Mouse (Mus musculus) embryonic facial prominence, embryonic 11.5 days (tissue): ENCODE measurements around the gene Cdh11. TPM values are rescaled to one million over a fixed set of nuclear protein-coding genes. Genes with fewer than 3 reads are reported as not detected.
"Not testable (repeated sequence)": the region's sequence is repeated elsewhere in the genome, so short reads cannot be mapped to it uniquely, and the experiment has no call there.

Source experiments
- ATAC-seq: fragments of 200-750 bp; cut with Nextera tagmentation; replicated peaks from 2 replicates; pipeline ENCODE4 v1.8.0; 2017; ENCODE audit warnings: low read depth; ENCODE audit not compliant: insufficient number of reproducible peaks, low FRiP score, low TSS enrichment
- DNase-seq: peaks from one replicate; pipeline ENCODE4 v3.0.0-alpha.2; 2015; ENCODE audit warnings: low spot score
- H3K27ac ChIP-seq: fragments of 300-500 bp; sonication (generic); replicated peaks from 2 replicates; pipeline ENCODE4 v1.5.1; 2014; ENCODE audit warnings: mild to moderate bottlenecking, low read depth, low read length, control low read depth
- H3K27me3 ChIP-seq: fragments of 300-500 bp; sonication (generic); 2 replicates; pipeline ENCODE4 v1.6.1; 2014; ENCODE audit warnings: mild to moderate bottlenecking, low read length, moderate library complexity, mixed read lengths; ENCODE audit not compliant: control insufficient read depth, insufficient read depth
- H3K36me3 ChIP-seq: fragments of 300-500 bp; sonication (generic); replicated peaks from 2 replicates; pipeline ENCODE4 v1.6.1; 2014; ENCODE audit warnings: low read depth, mild to moderate bottlenecking, low read length, moderate library complexity, mixed read lengths; ENCODE audit not compliant: control insufficient read depth, insufficient read depth
- H3K4me1 ChIP-seq: fragments of 300-500 bp; sonication (generic); 2 replicates; pipeline ENCODE4 v1.6.1; 2014; ENCODE audit warnings: low read length, mixed read lengths; ENCODE audit not compliant: control insufficient read depth, insufficient read depth
- H3K4me2 ChIP-seq: fragments of 300-500 bp; sonication (generic); 2 replicates; pipeline ENCODE4 v1.6.1; 2014; ENCODE audit warnings: low read depth, mild to moderate bottlenecking, control low read depth, low read length, moderate library complexity
- H3K4me3 ChIP-seq: fragments of 300-500 bp; sonication (generic); 2 replicates; pipeline ENCODE4 v1.5.1; 2014; ENCODE audit warnings: low read depth, low read length, control low read depth
- H3K9ac ChIP-seq: fragments of 300-500 bp; sonication (generic); replicated peaks from 2 replicates; pipeline ENCODE4 v1.6.1; 2014; ENCODE audit warnings: mild to moderate bottlenecking, control low read depth, low read length
- H3K9me3 ChIP-seq: fragments of 300-500 bp; sonication (generic); replicated peaks from 2 replicates; pipeline ENCODE4 v1.6.1; 2016; ENCODE audit warnings: mild to moderate bottlenecking, low read length, inconsistent platforms, mixed read lengths; ENCODE audit not compliant: control insufficient read depth
- WGBS: fragments of 180-500 bp; shearing (Covaris S2); extraction: QIAGEN DNeasy Blood & Tissue Kit; methylation state at CpG from one replicate; pipeline ENCODE4 v1.1.7; 2014; 5-methylcytosine and 5-hydroxymethylcytosine counted together
- polyA plus RNA-seq: library from polyadenylated mRNA; unstranded; fragments of >200 nt; fragmentation: Nextera tagmentation; extraction: Ambion mirVana; gene quantifications from 2 replicates; pipeline ENCODE4 v1.2.1, GENCODE M21; 2014

The Cdh11 gene
- polyA plus RNA-seq, 1 experiment from 2014 or later: 192 TPM

DNA sequence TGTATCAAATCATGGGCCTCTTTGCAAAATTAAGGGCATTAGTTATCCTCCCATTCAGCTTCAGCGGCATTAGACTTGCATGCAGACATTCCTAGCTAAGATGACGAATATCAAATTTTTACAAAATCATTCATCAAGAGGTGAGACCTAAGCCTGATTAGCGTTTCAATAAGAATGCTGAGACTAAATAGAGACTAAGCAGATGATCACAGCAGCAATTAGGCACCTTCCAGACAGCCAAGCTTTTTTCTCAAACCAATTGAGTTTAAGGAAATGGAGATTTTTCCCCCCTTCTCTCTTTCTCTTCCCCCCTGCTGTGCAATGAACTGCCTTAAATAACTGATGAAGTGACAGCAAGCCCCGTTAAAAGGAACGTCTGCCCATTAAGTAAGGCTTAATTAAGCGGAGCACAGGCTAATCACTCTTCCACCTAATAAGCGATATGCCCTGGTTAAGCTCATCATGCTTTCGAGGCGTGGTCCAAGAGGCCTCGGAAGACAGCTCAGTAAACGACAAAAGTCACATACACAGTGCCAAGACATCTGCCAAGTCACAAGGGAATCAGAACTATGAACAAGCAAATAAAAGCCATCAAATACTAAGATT is 87.1 kb downstream of the Cdh11 start:
- H3K4me2 ChIP-seq: no peak overlapping the region
- no peaks in the 10 kb centered on the region for H3K9me3 ChIP-seq
- DNase-seq (no peak), ATAC-seq (no peak)
- no peaks in the 10 kb centered on the region for H3K36me3 ChIP-seq
- H3K27ac ChIP-seq: no peak overlapping the region
- WGBS: 44% methylated on average over 11 of the region's 11 CpGs
- no peak overlapping the region for H3K9ac ChIP-seq
- no peak overlapping the region for H3K4me3 ChIP-seq
- H3K27me3 ChIP-seq: no peaks in the 10 kb centered on the region
- no peaks in the 10 kb centered on the region for H3K4me1 ChIP-seq

DNA sequence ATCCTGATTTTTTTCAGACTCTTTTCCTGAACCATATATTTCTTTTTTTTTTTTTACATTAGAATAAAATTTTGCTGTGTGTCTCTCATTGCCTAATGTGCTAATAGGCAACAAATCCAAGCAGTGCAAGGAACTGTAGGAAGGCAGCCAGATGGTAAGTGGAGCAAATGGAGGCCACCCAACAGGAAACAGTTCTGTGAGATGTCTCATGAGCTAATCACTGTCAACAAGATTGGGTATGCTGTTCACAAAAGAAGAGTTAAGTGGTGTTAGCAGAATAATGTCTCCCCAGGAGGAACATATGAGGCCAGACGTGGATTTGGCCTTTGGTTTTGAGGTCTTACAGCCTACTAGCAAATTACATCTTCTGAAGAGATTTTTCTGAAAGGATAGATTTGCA is 92.0 kb downstream of the Cdh11 start:
- Histone ChIP-seq H3K27ac (no peak overlapping the region), H3K4me2 (no peak overlapping the region), H3K9me3 (no peaks in the 10 kb centered on the region), H3K36me3 (no peaks in the 10 kb centered on the region), H3K27me3 (no peaks in the 10 kb centered on the region), H3K4me1 (no peaks in the 10 kb centered on the region), H3K4me3 (no peak overlapping the region), H3K9ac (no peak overlapping the region)
- WGBS: 45% methylated on average over 1 of the region's 1 CpGs
- ATAC-seq (no peak), DNase-seq (no peak)

DNA sequence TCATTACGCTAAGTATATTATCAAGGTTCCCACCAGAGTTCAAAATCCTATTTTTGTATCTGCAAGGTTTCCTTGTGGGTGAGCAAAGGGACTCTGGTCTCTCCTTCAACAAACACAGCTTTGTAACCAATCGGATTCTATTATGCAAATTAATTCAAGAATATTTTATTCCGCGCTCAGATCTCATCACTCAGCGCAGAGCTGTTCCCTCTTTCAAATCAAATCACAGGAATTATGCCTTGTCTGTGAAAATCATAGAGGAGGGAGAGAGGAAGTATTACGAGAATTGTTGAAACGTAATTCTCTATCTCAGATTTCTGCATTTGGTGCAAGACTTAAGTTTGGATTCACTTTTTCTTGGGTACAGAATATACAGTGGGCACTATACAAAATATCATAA is 100.0 kb downstream of the Cdh11 start:
- H3K4me3 ChIP-seq, H3K27me3 ChIP-seq, H3K9ac ChIP-seq, DNase-seq, H3K27ac ChIP-seq, H3K4me1 ChIP-seq, H3K9me3 ChIP-seq, H3K4me2 ChIP-seq, H3K36me3 ChIP-seq, ATAC-seq: not testable (repeated sequence)
- 87% methylated on average over 7 of the region's 7 CpGs for WGBS

DNA sequence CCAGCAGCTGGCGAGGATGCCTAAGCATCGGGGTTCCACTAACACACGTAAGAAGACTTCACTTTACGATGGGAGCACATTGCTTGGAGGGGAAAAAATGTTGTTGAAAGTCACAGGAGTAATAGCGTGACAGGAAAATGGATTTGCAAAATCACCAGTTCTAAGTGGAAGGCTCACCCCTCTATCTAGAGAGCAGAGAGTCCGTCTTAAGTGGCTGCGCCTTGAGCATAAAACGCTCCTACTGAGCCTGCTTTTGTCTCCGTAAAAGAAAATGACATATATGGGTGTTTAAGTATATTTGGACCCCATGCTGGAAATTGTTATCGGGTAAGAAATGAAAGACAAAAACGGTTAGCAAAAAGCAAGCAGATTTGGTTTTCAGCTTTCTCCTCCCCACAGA is 100.4 kb downstream of the Cdh11 start:
- WGBS: 90% methylated on average over 11 of the region's 11 CpGs
- Histone ChIP-seq H3K4me3 (no peak overlapping the region), H3K27me3 (no peaks in the 10 kb centered on the region), H3K27ac (no peak overlapping the region), H3K4me1 (no peaks in the 10 kb centered on the region), H3K4me2 (no peak overlapping the region), H3K9me3 (no peaks in the 10 kb centered on the region), H3K9ac (no peak overlapping the region), H3K36me3 (no peaks in the 10 kb centered on the region)
- DNase-seq (no peak), ATAC-seq (no peak)

DNA sequence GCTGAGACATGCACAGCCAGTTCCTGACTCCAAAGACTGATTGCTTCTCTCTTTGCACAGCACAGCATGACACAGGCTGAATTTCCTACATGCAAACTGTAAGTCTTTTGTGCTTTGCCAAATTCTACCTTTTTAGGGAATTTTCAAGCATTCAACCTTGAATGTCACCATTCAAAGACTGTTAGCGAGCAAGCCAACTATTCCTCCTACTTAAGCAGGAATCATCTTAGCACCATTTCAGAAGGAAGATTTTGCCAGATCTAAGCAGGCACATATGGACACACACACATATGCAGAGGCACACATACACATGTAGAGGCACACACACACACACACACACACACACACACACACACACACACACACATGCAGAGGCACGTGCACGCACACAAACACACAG is 108.3 kb downstream of the Cdh11 start:
- 93% methylated on average over 3 of the region's 3 CpGs for WGBS
- ATAC-seq (no peak), DNase-seq (no peak)
- Histone ChIP-seq H3K9me3 (no peaks in the 10 kb centered on the region), H3K36me3 (no peaks in the 10 kb centered on the region; the same call in 1 of the 2 replicates), H3K4me2 (no peak overlapping the region), H3K4me1 (no peaks in the 10 kb centered on the region), H3K9ac (no peak overlapping the region), H3K27ac (no peak overlapping the region), H3K27me3 (no peaks in the 10 kb centered on the region), H3K4me3 (no peak overlapping the region)

DNA sequence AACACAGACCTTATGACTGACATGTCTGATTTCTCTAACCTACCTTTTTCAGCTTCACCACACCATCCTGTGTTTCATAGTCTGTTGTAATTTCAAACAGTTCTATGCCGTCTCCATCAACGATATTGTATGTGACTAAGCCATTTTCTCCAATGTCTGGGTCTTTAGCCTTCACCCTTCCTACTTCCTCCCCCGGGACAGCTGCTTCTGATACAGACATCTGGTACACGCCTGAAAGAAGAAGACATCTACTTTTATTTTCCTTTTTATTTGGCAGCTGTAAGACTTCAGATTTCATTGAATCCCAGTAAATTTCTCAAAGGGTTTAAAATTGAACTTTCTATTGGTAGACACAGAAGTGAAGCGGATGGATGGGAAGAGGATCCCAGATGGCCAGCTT is 120.9 kb downstream of the Cdh11 start:
- H3K4me3 ChIP-seq, DNase-seq, ATAC-seq, H3K27ac ChIP-seq, H3K4me1 ChIP-seq, H3K36me3 ChIP-seq, H3K9me3 ChIP-seq, H3K4me2 ChIP-seq, H3K27me3 ChIP-seq, H3K9ac ChIP-seq: not testable (repeated sequence)
- WGBS: 78% methylated on average over 5 of the region's 5 CpGs

DNA sequence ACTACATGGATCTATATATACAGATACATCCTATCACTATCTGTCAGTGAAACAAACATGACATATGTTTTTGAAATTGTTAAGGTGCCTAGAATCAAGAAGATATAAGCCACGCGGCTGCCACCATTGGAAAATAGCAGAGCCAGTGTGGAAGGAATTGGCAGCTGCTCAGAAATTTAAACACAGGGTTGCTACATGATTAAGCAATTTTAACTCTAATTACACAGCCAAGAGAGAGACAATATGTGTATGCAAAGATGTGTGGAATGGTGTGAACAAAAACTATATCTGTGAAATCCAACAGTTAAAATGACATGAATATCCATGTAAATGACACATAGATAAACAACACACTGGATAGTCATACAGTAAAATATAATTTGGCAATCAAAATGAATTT is 128.9 kb downstream of the Cdh11 start:
- DNase-seq (no peak), ATAC-seq (no peak)
- H3K9me3 ChIP-seq: no peaks in the 10 kb centered on the region
- H3K27me3 ChIP-seq: no peaks in the 10 kb centered on the region
- peaks cover 4% of the 10 kb centered on the region for H3K36me3 ChIP-seq
- H3K9ac ChIP-seq: no peak overlapping the region
- WGBS: 92% methylated on average over 2 of the region's 2 CpGs
- no peak overlapping the region for H3K27ac ChIP-seq
- H3K4me3 ChIP-seq: no peak overlapping the region
- no peak overlapping the region for H3K4me2 ChIP-seq
- H3K4me1 ChIP-seq: no peaks in the 10 kb centered on the region

DNA sequence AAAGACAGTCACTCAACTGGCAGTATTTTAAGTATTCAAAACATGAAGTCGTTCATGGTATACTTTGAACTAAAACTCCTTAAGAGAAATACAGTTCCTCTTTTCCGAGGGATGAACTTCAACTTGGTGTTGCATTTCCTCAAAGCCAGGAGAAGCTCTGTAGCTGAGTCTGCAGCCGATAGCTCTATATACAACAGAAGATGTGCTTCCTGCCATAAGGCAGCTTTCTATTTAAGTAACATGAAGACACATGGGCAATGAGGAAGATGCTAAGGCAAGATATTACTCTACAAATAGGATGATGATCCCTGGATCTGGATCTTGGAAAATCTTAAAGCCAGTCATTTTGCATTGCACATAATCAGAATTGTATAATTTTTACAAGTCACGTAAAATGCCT is 133.5 kb downstream of the Cdh11 start:
- no peak overlapping the region for H3K4me2 ChIP-seq
- 89% methylated on average over 4 of the region's 4 CpGs for WGBS
- H3K36me3 ChIP-seq: no peaks in the 10 kb centered on the region; the same call in none of the 2 replicates

More for the DNA sequence above, 133.5 kb downstream of the Cdh11 start:
- H3K9ac ChIP-seq: no peak overlapping the region
- no peaks in the 10 kb centered on the region for H3K27me3 ChIP-seq
- no peak for DNase-seq
- H3K27ac ChIP-seq: no peak overlapping the region
- H3K4me3 ChIP-seq: no peak overlapping the region
- no peaks in the 10 kb centered on the region for H3K9me3 ChIP-seq
- no peaks in the 10 kb centered on the region for H3K4me1 ChIP-seq
- no peak for ATAC-seq
